ENCODE assay signal across 8 mouse cellular contexts in the genomic region with DNA sequence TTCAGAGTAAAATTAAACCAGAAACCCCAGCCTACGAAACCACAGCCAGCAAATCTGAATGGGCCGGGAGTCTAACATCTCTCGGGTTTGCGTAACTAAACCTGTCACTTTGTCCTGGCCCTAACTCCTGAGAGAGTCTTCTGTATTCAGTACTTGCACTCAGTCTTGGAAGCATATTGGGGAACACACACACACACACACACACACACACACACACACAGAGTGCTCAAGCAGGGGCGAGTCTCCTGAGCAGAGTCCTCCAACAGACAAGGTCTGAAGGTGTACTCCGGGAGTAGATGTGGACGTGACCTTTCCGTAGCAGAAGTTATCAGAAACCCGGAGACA. TPM values are rescaled to one million over a fixed set of nuclear protein-coding genes. Genes with fewer than 3 reads are reported as not detected.
DNase-seq lines count a peak whose midpoint lies in the region; ATAC-seq and TF ChIP-seq lines count a peak whose summit lies in the region.

No protein-coding gene starts in this region.

- H3K4me3 ChIP-seq in heart, embryonic 11.5 days (ENCODE audit: low read depth, low read length), result peak overlapping the region; percentile 66
- peak overlapping the region; percentile 83 for H3K4me3 ChIP-seq in E14TG2a.4 (replicated peaks; ENCODE audit: low read length)

- H3K4me2 ChIP-seq in heart, embryonic 11.5 days, result peak overlapping the region; percentile 100

- no peak for DNase-seq in heart, adult 11 months
- DNase-seq in lung, postnatal 14 days, result peak; percentile 24
- DNase-seq in c-Kit-positive CD71-positive TER-119-positive erythroid progenitor cells, embryonic 14.5 days (ENCODE audit: low spot score), result no peak
- DNase-seq in adrenal gland, postnatal 10 days, result no peak
- no peak for DNase-seq in urinary bladder, adult 2 months (ENCODE audit: low spot score)

- ATAC-seq in heart, embryonic 11.5 days (replicated peaks; ENCODE audit: insufficient number of reproducible peaks, low FRiP score, low TSS enrichment), result no peak
- ATAC-seq in granulocyte monocyte progenitor cell, adult 5-6 weeks (replicated peaks; ENCODE audit: poor library complexity, severe bottlenecking), result peak; percentile 18; the same call in 1 of the 2 replicates

- H3K27me3 ChIP-seq in heart, embryonic 11.5 days (ENCODE audit: control insufficient read depth, insufficient read depth, low read length), result peaks cover 55% of the 10 kb centered on the region
- H3K27me3 ChIP-seq in E14TG2a.4 (ENCODE audit: insufficient read depth, low read length), result peaks cover 75% of the 10 kb centered on the region

- H3K4me1 ChIP-seq in heart, embryonic 11.5 days (ENCODE audit: control insufficient read depth, insufficient read depth, low read length), result peaks cover 13% of the 10 kb centered on the region; the same call in 1 of the 2 replicates
- peaks cover 33% of the 10 kb centered on the region for H3K4me1 ChIP-seq in E14TG2a.4 (replicated peaks; ENCODE audit: low read depth, low read length)

- no peak overlapping the region for H3K9ac ChIP-seq in heart, embryonic 11.5 days (ENCODE audit: low read depth, low read length)

- H3K27ac ChIP-seq in heart, embryonic 11.5 days (ENCODE audit: low read depth, low read length), result no peak overlapping the region

- TF ChIP-seq CTCF in E14TG2a.4 (conservative IDR thresholded peaks at IDR 0.05; ENCODE audit: low read length), result no peak

- H3K36me3 ChIP-seq in heart, embryonic 11.5 days (ENCODE audit: control insufficient read depth, insufficient read depth, low read length), result no peaks in the 10 kb centered on the region
- no peaks in the 10 kb centered on the region for H3K36me3 ChIP-seq in E14TG2a.4 (ENCODE audit: insufficient read depth, low read length)

- H3K9me3 ChIP-seq in heart, embryonic 11.5 days (replicated peaks; ENCODE audit: control insufficient read depth, low read length), result no peaks in the 10 kb centered on the region
- H3K9me3 ChIP-seq in E14TG2a.4 (ENCODE audit: low read length), result peaks cover 7% of the 10 kb centered on the region

- under 1% methylated on average over 9 of the region's 9 CpGs for WGBS in heart, embryonic 11.5 days (ENCODE audit: insufficient replicate concordance)

RNA-seq across cellular contexts. Expression of gene Rhbdl3, which starts 1.3 kb away (rescaled TPM):
- polyA plus RNA-seq in heart, embryonic 11.5 days (2014; fragmentation: Nextera tagmentation; extraction: Ambion mirVana), result 0.27 and 0.35 TPM in 2 replicates
- total RNA-seq in granulocyte monocyte progenitor cell, adult 5-6 weeks (2014; fragmentation: Nextera tagmentation), result 1.1 and 1.2 TPM in 2 replicates
- 0.21 and 1.5 TPM in 2 replicates for total RNA-seq in granulocyte monocyte progenitor cell, adult 5-6 weeks (2017)
- 1 to 10 TPM; 3.0 to 3.9 TPM for total RNA-seq in adrenal gland, postnatal 10 days (2021)
- 2.3 and 3.0 TPM in 2 replicates for polyA plus RNA-seq in urinary bladder, adult 2 months (2012; rRNA removed)
